Mouse (Mus musculus) liver, embryonic 16.5 days (tissue): ENCODE measurements at regions not wholly inside any gene's neighbourhood (a gene's known extent, or its start where the extent isn't known, plus 50 kb on each side); places are given as distances from the start of the nearest gene placed in this dataset.

Experiments used
- ATAC-seq: fragments of 200-750 bp; cut with Nextera tagmentation; 2 replicates; pipeline ENCODE4 v1.8.0; 2017; ENCODE audit warnings: low read depth, mild to moderate bottlenecking, moderate number of reproducible peaks, moderate library complexity
- H3K27ac ChIP-seq: fragments of 300-500 bp; sonication (generic); 2 replicates; pipeline ENCODE4 v1.5.1; 2014; ENCODE audit warnings: mild to moderate bottlenecking, low read length
- H3K27me3 ChIP-seq: fragments of 300-500 bp; sonication (generic); 2 replicates; pipeline ENCODE4 v1.6.1; 2014; ENCODE audit warnings: low read depth, low read length, mixed read lengths; ENCODE audit not compliant: control insufficient read depth, insufficient read depth
- H3K36me3 ChIP-seq: fragments of 300-500 bp; sonication (generic); 2 replicates; pipeline ENCODE4 v1.6.1; 2014; ENCODE audit warnings: mild to moderate bottlenecking; ENCODE audit not compliant: control insufficient read depth, insufficient read depth
- H3K4me1 ChIP-seq: fragments of 300-500 bp; sonication (generic); 2 replicates; pipeline ENCODE4 v1.6.1; 2014; ENCODE audit warnings: low read depth, low read length, mixed read lengths; ENCODE audit not compliant: control insufficient read depth
- H3K4me2 ChIP-seq: fragments of 300-500 bp; sonication (generic); 2 replicates; pipeline ENCODE4 v1.6.1; 2014; ENCODE audit warnings: low read depth, low read length, mixed read lengths
- H3K4me3 ChIP-seq: fragments of 300-500 bp; sonication (generic); 2 replicates; pipeline ENCODE4 v1.5.1; 2014; ENCODE audit warnings: low read depth, mild to moderate bottlenecking, low read length
- H3K9ac ChIP-seq: fragments of 300-500 bp; sonication (generic); 2 replicates; pipeline ENCODE4 v1.6.1; 2014; ENCODE audit warnings: low read depth, low read length
- H3K9me3 ChIP-seq: fragments of 300-500 bp; sonication (generic); replicated peaks from 2 replicates; pipeline ENCODE4 v1.6.1; 2016; ENCODE audit warnings: low read length; ENCODE audit not compliant: control insufficient read depth
- WGBS: fragments of 180-500 bp; shearing (Covaris S2); extraction: QIAGEN DNeasy Blood & Tissue Kit; methylation state at CpG from one replicate; pipeline ENCODE4 v1.1.7; 2014; ENCODE audit not compliant: insufficient replicate concordance; 5-methylcytosine and 5-hydroxymethylcytosine counted together

DNA sequence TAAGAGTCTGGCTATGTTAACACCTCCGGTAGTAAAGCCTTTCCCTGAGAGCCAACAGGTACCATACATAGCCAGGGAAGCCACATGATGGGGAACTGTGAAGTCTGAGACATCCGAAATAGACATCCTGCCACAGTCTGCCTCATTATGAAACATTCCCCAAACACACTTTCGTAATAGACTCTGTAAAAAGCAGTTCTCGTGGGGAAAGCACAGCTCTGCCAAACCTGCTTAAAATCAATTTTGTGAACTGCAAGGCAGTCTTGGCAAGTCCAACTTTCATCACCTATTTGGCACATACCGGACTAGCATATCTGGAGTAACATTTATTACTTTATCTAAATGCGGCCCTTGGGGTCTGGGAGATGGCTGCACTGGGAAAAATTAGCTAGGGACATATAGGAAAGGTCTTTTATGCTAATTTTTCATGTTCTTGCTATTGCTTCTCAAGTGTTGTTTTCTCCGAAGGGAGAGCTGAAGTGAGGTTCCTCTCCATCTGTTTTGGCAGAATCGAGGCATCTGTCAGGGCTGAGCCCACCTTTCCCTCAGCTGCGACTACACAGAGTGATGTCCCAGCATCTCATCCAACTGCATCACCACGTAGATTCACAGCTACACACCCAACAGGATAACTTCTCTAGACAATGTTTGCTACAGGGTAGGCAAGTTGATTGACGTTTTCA is 86.8 kb upstream of the Phactr1 start:
- Histone ChIP-seq H3K4me2 (no peak overlapping the region), H3K9me3 (no peaks in the 10 kb centered on the region), H3K27me3 (no peaks in the 10 kb centered on the region), H3K27ac (no peak overlapping the region), H3K9ac (no peak overlapping the region), H3K4me3 (no peak overlapping the region), H3K36me3 (no peaks in the 10 kb centered on the region), H3K4me1 (no peaks in the 10 kb centered on the region)
- 61% methylated on average over 11 of the region's 11 CpGs for WGBS
- no peak for ATAC-seq

DNA sequence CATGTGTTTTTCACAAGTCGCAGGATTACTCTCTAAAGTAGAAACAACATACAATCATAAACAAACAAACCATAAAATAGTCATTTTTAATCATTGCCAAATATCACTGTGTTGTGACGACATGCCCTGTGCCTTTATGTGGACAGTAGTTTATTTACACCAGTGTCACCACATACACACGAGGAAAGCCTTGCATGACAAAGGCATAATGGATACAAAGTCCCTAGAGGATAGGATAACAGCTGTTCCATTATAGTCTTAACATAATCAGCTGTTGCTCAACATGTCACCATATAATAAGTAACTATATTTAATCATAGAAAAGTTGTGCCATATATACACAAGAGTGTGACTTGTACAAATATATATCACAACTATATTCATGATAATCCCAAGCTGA is 85.2 kb upstream of the Phactr1 start:
- no peak overlapping the region for H3K4me3 ChIP-seq
- no peaks in the 10 kb centered on the region for H3K36me3 ChIP-seq
- H3K4me2 ChIP-seq = no peak overlapping the region
- H3K9ac ChIP-seq = no peak overlapping the region
- H3K9me3 ChIP-seq = no peaks in the 10 kb centered on the region
- WGBS = 48% methylated on average over 3 of the region's 3 CpGs
- H3K4me1 ChIP-seq = no peaks in the 10 kb centered on the region
- no peak overlapping the region for H3K27ac ChIP-seq
- no peaks in the 10 kb centered on the region for H3K27me3 ChIP-seq
- no peak for ATAC-seq

DNA sequence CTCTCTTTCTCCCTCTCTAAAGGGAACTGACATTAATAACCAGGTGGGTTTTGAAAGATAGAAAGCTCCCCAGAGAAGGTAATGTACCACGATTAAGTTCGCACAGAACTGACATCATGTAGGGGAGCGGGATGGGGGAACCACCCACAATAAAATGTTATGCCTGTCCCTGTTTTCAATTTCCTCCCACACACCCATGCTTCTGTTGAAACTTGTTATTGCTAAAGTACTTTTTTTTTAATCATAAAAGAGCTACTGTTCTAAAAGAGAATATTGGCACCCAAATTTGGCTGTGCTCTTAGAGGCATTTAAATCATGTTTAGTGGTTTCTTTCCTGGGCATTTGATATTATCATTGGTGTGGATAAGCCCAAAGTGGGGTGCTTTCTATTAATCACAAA is 82.6 kb upstream of the Phactr1 start:
- H3K4me3 ChIP-seq = no peak overlapping the region
- H3K27ac ChIP-seq = no peak overlapping the region
- WGBS = 63% methylated on average over 3 of the region's 3 CpGs
- no peak overlapping the region for H3K4me2 ChIP-seq
- H3K9ac ChIP-seq = no peak overlapping the region
- H3K36me3 ChIP-seq = no peaks in the 10 kb centered on the region
- no peaks in the 10 kb centered on the region for H3K4me1 ChIP-seq
- H3K9me3 ChIP-seq = no peaks in the 10 kb centered on the region
- no peak for ATAC-seq
- H3K27me3 ChIP-seq = no peaks in the 10 kb centered on the region

DNA sequence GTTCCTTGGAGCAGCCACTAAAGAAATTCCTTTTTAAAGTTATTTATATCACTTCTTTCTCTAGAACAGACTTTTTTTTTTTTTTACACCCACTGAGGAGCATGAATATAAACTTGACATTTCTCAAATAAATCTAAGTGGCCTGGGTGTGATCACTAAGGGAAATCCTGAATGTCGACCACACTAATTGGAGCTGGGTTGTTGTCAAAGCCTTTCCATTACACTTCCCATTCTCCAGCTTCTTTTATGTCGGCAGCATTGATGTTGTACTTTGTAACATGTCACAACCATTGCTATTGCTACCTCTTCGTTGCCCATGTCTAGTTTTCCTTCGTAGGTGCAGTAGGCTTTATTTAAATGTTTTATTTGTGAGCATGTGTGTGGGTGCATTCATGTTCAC is 77.1 kb upstream of the Phactr1 start:
- H3K9me3 ChIP-seq = no peaks in the 10 kb centered on the region
- no peak overlapping the region for H3K9ac ChIP-seq
- H3K4me2 ChIP-seq = no peak overlapping the region
- H3K36me3 ChIP-seq = no peaks in the 10 kb centered on the region
- H3K27ac ChIP-seq = no peak overlapping the region
- no peaks in the 10 kb centered on the region for H3K4me1 ChIP-seq
- no peaks in the 10 kb centered on the region for H3K27me3 ChIP-seq
- ATAC-seq = no peak
- H3K4me3 ChIP-seq = no peak overlapping the region
- 57% methylated on average over 4 of the region's 4 CpGs for WGBS

DNA sequence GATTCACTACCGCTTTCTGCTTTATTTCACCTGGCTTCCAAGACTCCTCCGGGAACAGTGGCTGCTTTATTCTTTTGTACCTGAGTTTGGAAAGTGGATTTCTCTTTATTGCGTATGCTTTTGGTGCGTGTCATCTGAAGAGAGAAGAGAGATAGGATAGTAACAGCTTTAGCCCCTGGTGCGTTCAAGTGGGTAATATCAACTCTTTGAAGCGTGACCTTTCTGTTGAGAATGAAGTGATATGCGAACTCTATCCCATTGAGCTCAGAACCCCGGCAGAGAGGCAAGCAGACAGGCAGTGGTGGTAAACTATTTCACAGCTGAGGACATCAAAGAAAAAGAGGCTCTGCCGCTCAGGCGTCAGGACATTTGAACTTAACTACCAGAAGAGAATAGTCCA is 72.7 kb upstream of the Phactr1 start:
- no peak overlapping the region for H3K4me3 ChIP-seq
- no peak overlapping the region for H3K9ac ChIP-seq
- H3K36me3 ChIP-seq = no peaks in the 10 kb centered on the region
- ATAC-seq = no peak
- H3K4me2 ChIP-seq = no peak overlapping the region
- no peaks in the 10 kb centered on the region for H3K9me3 ChIP-seq
- no peaks in the 10 kb centered on the region for H3K4me1 ChIP-seq
- 46% methylated on average over 10 of the region's 10 CpGs for WGBS
- H3K27ac ChIP-seq = no peak overlapping the region
- no peaks in the 10 kb centered on the region for H3K27me3 ChIP-seq

GRCm38 (mm10) chr13:42608963-42609362 is 71.5 kb upstream of the Phactr1 start:
- no peak overlapping the region for H3K4me3 ChIP-seq
- no peaks in the 10 kb centered on the region for H3K36me3 ChIP-seq
- H3K27ac ChIP-seq = no peak overlapping the region
- no peaks in the 10 kb centered on the region for H3K9me3 ChIP-seq
- no peaks in the 10 kb centered on the region for H3K27me3 ChIP-seq
- H3K4me2 ChIP-seq = no peak overlapping the region
- no peak for ATAC-seq
- no peak overlapping the region for H3K9ac ChIP-seq
- 22% methylated on average over 4 of the region's 4 CpGs for WGBS
- no peaks in the 10 kb centered on the region for H3K4me1 ChIP-seq

- Histone ChIP-seq H3K27ac (no peak overlapping the region), H3K4me1 (no peaks in the 10 kb centered on the region), H3K4me3 (no peak overlapping the region), H3K9me3 (no peaks in the 10 kb centered on the region), H3K36me3 (no peaks in the 10 kb centered on the region), H3K27me3 (no peaks in the 10 kb centered on the region), H3K4me2 (no peak overlapping the region), H3K9ac (no peak overlapping the region)
- no peak for ATAC-seq
- WGBS = 53% methylated on average over 4 of the region's 4 CpGs
Measured at GRCm38 (mm10) chr13:42613326-42613725, 67.1 kb upstream of the Phactr1 start.

DNA sequence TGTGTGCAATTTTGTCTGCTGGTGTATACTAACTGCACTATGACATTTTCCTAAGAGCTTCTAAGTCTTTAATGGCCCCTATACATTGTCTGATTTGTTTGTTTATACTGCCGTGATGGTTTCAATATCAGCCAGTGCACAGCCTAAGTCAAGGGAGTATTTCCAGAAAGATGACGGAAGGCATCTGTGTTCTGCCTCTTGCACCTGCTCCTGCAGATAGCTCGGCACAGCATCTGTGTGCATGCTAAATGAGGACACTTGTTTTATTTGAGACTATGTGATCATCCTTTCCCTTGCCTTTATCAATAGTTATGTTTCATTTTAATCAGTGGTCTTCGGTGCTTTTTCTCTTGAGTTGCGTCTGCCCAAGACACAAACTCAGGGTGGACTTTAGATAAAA is 64.6 kb upstream of the Phactr1 start:
- Histone ChIP-seq H3K4me1 (no peaks in the 10 kb centered on the region), H3K4me2 (no peak overlapping the region), H3K27me3 (no peaks in the 10 kb centered on the region), H3K36me3 (no peaks in the 10 kb centered on the region), H3K27ac (no peak overlapping the region), H3K4me3 (no peak overlapping the region), H3K9ac (no peak overlapping the region), H3K9me3 (no peaks in the 10 kb centered on the region)
- 67% methylated on average over 5 of the region's 5 CpGs for WGBS
- ATAC-seq = no peak

- H3K27me3 ChIP-seq = no peaks in the 10 kb centered on the region
- 65% methylated on average over 6 of the region's 6 CpGs for WGBS
- H3K4me1 ChIP-seq = no peaks in the 10 kb centered on the region
- no peak overlapping the region for H3K4me3 ChIP-seq
- no peaks in the 10 kb centered on the region for H3K36me3 ChIP-seq
- no peak overlapping the region for H3K27ac ChIP-seq
- H3K4me2 ChIP-seq = no peak overlapping the region
- H3K9me3 ChIP-seq = no peaks in the 10 kb centered on the region
- no peak overlapping the region for H3K9ac ChIP-seq
- ATAC-seq = no peak
Measured at GRCm38 (mm10) chr13:42617225-42617624, 63.2 kb upstream of the Phactr1 start.
